Mouse (Mus musculus) embryo, embryonic 10 days (tissue): ENCODE measurements around the gene Pgm2l1.
A peak's percentile ranks its signal among the peaks of the same experiment; 100 is the strongest.

Source experiments
- DNase-seq: peaks from one replicate; pipeline ENCODE4 v3.0.0-alpha.2; 2015; ENCODE audit warnings: low spot score

The Pgm2l1 gene

GRCm38 (mm10) chr7:100296699-100297098, 69.5 kb downstream of the Pgm2l1 start:
- DNase-seq, result no peak

- DNase-seq, result peak; percentile 45
Measured at GRCm38 (mm10) chr7:100298861-100299510, 71.8 kb downstream of the Pgm2l1 start.

- no peak for DNase-seq
Measured at GRCm38 (mm10) chr7:100301390-100301789, 74.2 kb downstream of the Pgm2l1 start.

- DNase-seq, result no peak
Measured at GRCm38 (mm10) chr7:100302316-100302715, 75.1 kb downstream of the Pgm2l1 start.

GRCm38 (mm10) chr7:100305894-100306293, 78.7 kb downstream of the Pgm2l1 start:
- no peak for DNase-seq

- DNase-seq, result peak; percentile 66
Measured at GRCm38 (mm10) chr7:100307872-100308653, 80.9 kb downstream of the Pgm2l1 start.

GRCm38 (mm10) chr7:100309216-100309615, 82.0 kb downstream of the Pgm2l1 start:
- no peak for DNase-seq

GRCm38 (mm10) chr7:100309679-100310078, 82.5 kb downstream of the Pgm2l1 start:
- no peak for DNase-seq

- DNase-seq, result no peak
Measured at GRCm38 (mm10) chr7:100310290-100310689, 83.1 kb downstream of the Pgm2l1 start.

GRCm38 (mm10) chr7:100312716-100313115, 85.5 kb downstream of the Pgm2l1 start:
- DNase-seq, result no peak

GRCm38 (mm10) chr7:100316924-100317323, 89.7 kb downstream of the Pgm2l1 start:
- DNase-seq, result no peak

GRCm38 (mm10) chr7:100317534-100317933, 90.3 kb downstream of the Pgm2l1 start:
- no peak for DNase-seq

- no peak for DNase-seq
Measured at GRCm38 (mm10) chr7:100323721-100324120, 96.5 kb downstream of the Pgm2l1 start.

- DNase-seq, result peak; percentile 52
Measured at GRCm38 (mm10) chr7:100325482-100325881, 98.3 kb downstream of the Pgm2l1 start.

GRCm38 (mm10) chr7:100327514-100327913, 100.3 kb downstream of the Pgm2l1 start:
- DNase-seq, result no peak
